Mouse (Mus musculus): ENCODE data around the gene Trim80. TPM values are rescaled to one million over a fixed set of nuclear protein-coding genes. Genes with fewer than 3 reads are reported as not detected.
"Not testable (repeated sequence)": the region's sequence is repeated elsewhere in the genome, so short reads cannot be mapped to it uniquely, and the experiment has no call there.

The Trim80 gene
- total RNA-seq, 2 experiments from 2014 or later: not detected

DNA sequence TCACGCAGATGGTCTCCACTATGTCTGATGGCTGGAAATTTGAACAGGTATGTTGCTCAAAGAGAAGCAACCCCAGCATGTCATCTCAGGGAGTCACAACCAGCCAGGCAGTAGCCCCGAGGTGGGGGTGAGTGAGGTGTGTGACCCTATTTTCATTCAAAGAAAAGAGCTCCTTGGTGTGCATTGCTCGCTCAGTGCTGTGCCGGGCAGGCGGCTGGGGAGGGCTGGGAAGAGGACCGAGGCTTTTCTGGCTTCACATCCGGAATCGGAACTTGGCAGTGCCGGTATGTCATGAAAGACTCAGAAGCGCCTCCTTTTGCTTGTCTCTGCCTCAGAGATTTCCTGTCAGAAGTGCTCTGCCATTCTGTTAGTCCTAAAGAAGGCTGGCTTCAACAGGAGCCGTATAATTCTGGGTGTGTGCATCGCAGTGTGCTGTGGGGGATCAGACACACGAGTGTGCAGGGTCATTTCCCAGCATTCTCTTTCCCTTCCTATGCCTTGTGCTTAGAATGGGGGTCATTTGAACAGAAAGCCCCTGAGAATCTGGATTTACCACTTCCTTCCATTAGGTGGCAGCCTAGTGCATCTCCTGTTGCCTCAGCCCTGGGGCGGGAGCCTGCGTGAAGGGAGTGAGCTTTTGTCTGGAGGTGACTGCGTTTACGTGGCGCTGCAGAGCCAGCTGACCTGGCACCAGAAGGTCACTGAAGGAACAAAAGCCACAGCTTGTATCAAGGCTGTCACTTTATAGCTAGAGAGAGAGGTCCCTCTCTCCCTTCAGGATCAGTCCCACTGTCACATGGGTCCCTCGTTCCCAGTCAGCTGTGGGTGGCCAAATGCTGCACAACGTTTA is 12.6 kb upstream of the Trim80 start:
- peak; percentile 92 for ATAC-seq (ENCODE audit: poor library complexity, severe bottlenecking)

DNA sequence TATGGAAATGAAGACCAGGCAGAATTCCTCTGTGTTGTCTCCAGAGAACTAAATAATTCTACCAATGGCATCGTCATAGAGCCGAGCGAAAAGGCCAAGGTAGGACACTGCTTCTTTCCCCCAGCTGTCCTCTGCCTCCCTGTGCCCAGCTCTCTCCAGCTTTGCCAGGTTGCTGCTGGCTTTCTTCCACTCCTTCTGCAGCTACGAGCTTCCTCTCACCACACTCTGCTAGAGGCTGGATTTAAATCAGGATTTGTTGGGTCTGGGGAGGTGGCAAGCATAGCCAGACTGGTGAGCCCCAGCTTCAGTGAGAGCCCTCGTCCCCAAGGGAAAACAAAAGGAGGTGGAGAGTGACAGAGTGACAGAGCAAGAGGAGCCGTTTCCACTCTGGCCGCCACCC is 11.0 kb upstream of the Trim80 start:
- ATAC-seq (ENCODE audit: poor library complexity, severe bottlenecking): no peak

DNA sequence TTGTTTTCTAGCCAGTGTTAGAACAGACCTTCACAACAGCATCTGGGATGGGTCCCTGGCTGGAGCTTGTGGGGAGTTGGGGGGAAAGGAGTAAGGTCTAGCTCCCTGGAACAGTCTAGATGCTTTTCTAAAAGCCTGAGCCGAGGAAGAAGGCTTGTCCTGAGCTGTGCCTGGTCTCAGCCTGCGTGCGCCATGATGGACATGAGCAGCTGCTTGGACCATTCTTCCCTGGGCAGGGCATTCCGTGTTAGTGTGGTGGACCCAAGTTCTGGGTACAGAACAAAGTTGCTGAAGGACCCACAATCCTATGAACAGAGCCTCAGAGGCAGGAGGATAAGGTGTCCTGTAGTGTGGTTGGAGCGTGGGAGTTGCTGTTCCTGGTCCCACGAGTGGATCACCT is 9.8 kb upstream of the Trim80 start:
- ATAC-seq (ENCODE audit: poor library complexity, severe bottlenecking): no peak

DNA sequence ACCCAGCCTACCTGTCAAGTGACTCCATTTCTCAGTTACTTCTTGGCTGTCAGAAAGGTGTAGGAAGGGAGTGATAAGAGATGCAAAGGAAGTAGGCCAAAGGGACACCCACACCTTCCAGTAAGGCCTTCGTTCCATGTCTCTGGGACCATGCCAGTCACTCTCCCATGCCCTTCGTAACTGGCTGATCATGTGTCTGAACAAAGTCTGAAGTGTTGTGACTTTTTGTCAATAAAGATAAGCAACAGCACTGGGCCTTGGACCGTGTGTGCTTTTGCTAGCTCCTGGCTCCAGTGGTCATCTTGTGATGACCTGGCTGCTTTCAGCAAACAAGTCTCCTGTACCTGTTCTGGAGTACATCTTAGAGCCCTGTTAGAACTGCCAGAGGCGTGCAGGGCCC is 7.5 kb upstream of the Trim80 start:
- ATAC-seq (ENCODE audit: poor library complexity, severe bottlenecking): no peak

DNA sequence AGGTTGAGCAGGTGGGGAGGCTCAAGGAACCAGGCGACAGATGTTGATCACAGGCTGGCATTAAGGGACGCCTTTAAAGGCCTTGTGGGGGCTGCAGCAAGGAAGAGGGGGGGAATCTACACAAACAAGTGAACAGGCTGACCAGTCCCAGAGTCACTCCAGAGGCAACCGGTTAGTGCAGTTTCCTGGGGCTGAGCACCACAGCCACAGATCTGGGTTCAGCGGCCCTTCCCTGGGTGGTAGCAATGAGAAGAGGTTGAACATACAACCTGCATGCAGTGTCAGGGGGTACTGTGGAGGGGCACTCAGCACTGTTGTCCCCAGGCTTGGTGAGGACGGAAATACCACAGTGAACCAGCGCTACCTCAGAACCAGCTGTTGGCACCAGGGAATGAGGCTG is 7.0 kb upstream of the Trim80 start:
- no peak for ATAC-seq (ENCODE audit: poor library complexity, severe bottlenecking)

DNA sequence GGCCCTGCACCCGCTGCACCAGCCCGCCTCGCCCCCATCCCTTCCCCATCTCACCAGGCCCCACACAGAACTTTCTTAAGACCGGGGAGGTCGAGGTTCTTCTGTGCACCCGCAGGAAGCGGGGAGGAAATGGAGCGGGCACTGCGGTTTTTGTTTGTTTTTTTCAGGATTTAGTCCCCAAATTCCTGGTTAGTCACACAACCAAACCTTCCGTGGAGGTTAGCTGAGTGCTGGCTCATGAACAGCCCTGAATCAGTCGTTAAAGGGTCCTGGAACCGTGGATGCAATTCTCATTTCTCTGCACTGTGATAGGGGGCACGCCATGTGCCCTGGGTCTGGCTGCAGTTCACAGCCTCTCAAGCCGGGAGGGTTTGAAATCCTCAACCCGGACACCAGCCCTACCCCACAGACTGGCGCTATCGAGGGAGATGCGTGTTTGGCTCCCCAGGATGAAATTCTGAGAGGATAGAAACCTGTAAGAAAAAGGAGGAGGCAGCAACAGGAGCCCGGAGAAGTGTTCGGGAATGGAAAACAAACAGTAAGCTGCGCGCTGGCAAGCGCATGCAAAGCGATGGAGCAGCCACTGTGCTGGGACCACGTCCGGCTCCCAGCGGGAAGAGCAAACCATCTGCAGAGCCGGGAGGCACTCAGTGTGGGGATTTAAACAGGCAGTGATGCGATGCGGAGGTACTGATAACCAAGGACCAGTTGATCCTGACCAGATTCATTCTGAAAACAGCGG is 4.6 kb upstream of the Trim80 start:
- ATAC-seq (ENCODE audit: poor library complexity, severe bottlenecking): no peak

DNA sequence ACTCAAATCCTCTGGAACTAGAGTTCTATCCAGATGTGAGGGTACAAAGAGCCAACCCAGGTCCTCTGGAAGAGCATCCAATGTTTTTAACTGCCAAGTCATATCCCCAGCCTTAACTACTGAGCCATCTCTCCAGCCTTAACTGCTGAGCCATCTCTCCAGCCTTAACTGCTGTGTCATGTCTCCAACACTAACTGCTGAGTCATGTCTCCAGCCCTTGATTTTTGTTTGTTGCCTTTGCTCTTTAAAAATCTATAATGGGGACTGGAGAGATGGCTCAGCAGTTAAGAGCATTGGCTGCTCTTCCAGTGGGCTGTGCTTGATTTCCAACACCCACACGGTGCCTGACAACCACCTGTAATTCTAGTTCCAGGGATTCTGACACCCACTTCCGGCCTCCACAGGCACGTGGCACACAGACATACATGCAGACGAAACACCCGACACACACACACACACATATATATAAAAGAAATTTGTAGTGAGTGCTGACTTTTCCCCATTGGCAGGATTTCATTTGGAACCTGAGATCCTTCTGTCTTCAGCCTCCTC is 2.7 kb upstream of the Trim80 start:
- ATAC-seq (ENCODE audit: poor library complexity, severe bottlenecking): no peak

DNA sequence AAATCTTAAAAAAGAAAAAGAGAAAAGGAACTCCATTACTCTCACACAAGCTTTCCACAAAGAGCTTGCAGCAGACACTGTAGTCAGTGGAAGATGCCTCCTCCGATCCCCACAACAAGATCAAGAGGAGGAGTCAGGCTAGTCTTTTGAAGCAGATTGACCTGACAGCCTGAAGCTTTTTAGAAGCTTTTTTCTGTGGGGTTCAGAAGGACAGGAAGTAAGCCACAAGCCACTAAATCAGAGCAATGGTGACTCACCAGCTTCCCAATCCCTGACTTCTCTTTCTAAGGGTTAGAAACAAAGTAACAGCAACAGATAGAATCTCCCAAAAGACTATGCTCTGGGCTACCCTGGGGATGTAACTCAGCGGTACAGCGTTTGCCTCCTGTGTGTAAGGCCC is 1.0 kb upstream of the Trim80 start:
- ATAC-seq (ENCODE audit: poor library complexity, severe bottlenecking): no peak

DNA sequence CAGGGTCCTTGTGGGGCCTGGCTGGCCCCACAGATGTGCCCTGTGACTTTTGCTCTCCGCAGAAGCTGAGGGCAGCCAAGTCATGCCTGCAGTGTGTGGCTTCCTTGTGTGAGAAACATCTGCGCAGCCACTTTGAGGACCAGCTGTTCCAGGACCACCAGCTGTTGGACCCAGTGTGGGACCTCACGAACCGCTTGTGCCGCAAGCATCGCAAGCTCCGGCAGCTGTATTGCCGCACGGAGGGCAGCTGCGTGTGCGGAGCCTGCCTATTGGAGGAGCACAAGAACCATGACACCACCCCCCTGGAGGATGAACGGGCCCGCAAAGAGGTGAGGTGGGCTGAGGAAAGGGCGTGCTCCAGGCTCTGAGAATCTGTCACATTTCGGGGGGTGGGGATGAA is 1.1 kb downstream of the Trim80 start:
- no peak for ATAC-seq (ENCODE audit: poor library complexity, severe bottlenecking)

DNA sequence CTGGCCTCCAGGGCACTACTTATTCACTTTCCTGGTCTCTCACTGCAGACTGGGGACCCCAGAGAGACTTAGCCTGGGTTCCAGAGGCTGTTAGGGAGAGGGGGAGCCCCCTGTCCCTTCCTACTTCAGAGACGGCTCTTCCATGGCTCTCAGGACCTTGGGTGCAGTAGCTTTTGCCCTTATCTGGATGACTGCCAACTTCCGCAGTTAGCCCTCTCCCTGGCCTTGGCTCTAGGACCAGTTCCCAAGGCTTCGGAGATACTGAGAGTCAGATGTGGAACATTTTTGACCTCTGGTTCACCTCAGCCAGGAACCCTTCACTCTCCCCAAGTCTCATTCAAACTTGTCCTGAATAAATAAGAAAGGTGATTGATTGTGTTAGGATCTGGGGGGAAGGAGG is 6.6 kb downstream of the Trim80 start:
- no peak for ATAC-seq (ENCODE audit: poor library complexity, severe bottlenecking)

DNA sequence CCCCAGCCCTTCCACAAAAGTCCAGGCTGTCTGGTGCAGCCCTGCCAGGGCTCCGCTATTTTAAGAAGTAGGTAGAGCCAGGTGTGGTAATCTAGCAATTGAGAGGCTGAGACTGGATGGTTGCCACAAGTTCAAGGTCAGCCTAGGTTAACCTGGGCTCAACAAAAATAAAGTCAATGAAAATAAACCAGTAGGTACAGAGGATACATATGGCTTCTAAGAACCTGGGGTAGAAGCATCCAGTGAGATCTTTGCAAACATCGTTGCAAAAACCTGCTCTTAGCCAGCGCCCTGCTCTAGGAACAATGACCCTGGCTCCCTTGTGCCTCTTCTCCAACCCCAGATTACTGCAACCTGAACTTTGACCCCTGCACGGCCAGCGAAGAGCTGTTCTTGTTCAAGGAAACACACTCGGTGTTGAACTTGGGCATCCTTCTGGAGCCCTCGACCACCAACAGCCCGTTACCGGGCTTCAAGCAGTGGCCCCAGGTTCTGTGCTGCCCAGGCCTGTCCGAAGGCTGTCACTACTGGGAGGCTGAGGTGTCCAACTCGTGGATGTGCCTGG is 7.1 kb downstream of the Trim80 start:
- ATAC-seq (ENCODE audit: poor library complexity, severe bottlenecking): no peak

DNA sequence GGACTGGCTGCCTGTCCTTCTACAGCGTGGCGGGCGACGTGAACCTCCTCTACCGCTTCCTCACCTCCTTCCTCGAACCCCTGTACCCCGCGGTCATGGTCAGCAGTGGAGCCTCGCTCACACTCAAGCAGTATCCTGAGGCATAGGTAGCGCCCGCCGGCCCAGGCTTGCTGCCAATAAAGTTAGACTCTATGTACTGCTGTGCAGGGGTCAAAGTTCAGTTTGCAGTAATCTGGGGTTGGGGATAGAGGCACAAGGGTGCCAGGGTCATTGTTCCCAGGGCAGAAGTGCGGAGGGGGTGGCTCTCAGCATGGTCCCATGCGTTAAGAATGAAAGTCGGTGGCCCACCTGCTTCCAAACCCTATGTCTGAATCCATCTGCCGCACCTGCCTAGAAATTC is 7.7 kb downstream of the Trim80 start:
- ATAC-seq (ENCODE audit: poor library complexity, severe bottlenecking): no peak

DNA sequence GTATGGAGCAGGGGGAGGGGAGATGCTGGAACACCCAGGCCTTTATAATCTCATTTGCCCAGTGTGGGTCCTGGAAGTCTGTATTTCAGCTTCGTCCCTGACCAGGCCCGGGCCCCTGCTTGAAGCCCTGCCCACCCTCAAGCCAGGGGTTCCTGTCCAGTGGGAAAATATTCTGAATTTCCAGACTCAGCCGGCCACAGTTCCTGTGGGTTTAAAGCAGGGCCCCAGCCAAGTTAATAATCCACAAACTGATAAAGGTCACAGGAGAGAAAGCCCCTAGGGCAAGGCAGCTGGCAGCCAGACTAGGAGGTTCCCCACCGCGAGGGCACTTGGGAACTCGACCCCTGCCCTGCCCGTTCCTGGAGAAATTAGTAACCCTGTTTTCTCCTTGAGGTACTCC is 8.7 kb downstream of the Trim80 start:
- no peak for ATAC-seq (ENCODE audit: poor library complexity, severe bottlenecking)

DNA sequence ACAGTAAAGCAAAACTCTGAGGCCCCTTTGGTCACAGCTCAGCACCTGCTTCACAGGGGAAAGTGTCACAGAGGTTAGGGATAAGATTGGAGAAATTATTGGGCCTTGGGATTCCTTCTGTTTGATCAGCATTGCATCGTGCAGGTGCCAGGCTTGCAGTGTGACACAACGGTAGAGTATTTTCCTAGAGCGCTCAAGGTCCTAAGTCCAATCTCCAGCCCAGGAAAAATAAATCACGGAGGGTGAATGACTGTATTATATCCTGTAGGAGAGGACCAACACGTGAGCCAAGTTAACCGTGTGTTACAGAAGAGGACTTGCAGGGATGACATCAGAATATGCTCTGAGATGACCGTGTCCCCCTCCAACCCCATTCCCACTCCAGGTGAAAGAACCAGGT is 9.8 kb downstream of the Trim80 start:
- ATAC-seq (ENCODE audit: poor library complexity, severe bottlenecking): no peak

DNA sequence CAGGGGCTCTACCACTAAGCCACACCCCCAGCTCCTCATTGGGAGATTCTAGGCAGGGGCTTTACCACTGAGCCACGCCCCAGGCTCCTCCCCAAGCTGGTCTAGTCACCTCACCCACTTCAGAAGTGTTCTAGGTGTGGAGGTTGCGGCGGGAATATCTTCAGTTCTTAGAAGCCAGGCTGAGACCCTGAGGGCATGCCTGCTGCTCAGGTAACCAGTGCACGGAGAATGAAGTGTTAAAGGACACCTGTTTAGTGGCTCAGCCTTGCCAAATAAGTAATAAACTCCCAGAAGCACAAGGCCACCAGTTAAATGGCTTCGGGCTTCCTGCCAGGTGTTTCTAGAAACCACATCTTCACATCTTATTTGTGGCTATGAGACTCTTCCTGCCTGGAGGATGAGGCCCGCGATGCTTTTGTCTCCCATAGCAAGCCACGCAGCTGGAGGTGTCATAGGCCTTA is 11.5 kb downstream of the Trim80 start:
- ATAC-seq (ENCODE audit: poor library complexity, severe bottlenecking): no peak

DNA sequence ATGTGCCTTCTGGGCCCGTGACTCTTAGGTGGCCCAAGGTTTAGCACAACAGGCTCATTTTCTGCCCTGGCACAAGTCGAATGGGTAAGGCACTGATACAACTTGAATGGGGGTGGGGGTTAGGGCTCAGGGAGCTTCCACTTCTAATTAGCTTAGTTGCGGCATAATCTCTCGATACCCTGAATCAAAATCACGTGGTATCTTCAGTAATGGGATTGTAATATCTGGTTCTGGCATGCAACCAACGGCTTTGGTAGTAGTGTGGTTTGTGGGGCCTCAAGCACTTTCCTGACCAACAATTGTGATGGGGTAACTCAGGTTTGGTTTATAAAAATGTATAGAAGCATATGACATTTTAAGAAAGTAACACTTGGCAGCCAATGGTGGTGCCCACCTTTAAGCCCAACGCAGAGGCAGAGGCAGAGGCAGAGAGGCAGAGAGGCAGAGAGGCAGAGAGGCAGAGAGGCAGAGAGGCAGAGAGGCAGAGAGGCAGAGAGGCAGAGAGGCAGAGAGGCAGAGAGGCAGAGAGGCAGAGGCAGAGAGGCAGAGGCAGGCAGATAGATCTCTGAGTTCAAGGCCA is 12.0 kb downstream of the Trim80 start:
- no peak for ATAC-seq (ENCODE audit: poor library complexity, severe bottlenecking)

DNA sequence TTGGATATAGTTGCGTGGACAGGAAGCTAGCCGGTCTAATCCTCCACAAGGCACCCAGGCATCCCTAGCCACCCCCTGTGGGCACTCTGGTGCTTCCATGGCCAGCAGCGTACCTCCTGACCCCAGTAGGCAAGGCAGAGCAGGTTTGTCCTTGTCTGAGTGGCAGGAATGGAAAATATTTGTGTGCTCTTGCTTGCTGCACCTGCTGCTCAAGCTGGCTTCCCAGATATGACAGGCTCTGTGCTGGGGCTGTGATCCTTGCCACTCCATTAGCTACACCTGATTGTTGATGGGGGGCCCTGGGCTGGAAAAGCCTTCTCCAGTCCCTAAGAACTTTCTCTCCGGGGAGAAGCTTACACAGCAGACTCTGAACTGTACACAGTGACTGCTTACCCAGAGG is 13.0 kb downstream of the Trim80 start:
- ATAC-seq (ENCODE audit: poor library complexity, severe bottlenecking): no peak

DNA sequence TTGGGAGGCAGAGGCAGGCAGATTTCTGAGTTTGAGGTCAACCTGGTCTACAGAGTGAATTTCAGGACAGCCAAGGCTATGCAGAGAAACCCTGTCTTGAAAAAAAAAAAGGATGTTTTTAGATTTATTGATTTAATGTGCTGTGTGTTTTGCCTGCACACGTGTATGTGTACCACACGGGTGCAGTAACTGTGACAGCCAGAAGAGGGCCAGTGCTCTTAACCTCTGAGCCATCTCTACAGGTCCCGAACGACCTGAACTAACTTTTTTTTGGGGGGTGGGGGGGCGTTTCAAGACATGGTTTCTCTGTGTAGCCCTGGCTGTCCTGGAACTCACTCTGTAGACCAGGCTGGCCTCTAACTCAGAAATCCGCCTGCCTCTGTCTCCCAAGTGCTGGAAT is 14.5 kb downstream of the Trim80 start:
- not testable (repeated sequence) for ATAC-seq (ENCODE audit: poor library complexity, severe bottlenecking)

DNA sequence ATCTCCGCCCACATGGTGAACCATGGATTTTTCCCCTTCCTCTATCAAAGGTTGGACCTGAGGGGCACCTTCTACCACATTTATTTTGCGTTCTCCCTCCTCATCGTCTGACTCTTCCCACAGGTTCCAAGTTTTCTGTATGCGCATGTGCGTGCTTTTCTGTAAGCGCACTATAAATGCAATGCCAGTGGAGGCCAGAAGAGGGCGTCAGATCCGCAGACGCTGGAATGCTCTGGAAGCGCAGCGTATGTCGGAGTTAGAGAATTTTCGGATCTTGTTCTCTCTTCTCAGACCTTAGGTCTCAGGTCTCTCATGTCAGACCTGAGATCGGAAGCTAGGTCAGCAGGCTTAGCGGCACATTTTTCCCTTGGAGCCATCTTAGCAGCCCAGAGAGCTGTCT is 15.3 kb downstream of the Trim80 start:
- ATAC-seq (ENCODE audit: poor library complexity, severe bottlenecking): no peak

DNA sequence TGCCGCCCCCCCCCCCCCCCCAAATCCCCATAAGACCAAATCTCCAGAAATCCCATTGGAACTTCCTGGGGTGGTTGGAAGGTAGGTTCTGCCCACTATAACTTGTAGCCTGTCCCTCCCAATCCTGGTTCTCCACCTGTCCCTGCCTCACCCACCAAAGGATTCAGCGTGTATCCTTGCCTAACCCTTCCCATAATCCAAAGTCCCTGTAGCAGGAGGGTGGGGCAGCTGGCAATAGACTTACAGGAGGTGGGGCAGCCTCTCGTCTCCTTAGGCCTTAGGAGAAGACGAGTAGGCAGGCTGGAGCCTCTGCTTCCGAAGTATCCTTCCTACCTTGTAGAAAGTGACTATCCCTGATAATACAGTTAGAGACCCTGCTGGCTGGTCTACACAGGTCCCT is 15.8 kb downstream of the Trim80 start:
- ATAC-seq (ENCODE audit: poor library complexity, severe bottlenecking): no peak

DNA sequence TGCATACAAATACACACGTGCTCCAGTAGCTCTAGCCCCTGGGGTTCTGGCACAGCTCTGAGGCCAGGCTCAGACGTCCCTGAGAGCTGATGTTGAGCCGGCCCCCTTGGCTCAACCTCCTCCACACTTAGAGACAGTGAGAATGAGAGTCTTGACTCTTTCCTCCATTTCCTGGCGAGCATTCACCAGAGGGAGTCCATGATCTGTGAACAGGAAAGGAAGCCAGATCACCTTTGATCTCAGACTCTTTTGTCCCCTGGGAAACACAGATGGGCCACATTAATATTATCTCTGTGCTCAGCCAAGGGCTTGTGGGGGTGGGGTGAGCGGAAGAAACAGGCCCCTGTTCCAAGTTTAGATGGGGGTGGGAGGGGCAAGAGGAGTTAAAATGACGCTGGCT is 17.1 kb downstream of the Trim80 start:
- ATAC-seq (ENCODE audit: poor library complexity, severe bottlenecking): no peak
